ENCODE assay signal across 19 mouse cellular contexts in genomic region chr9:28121858-28122257, GRCm38 (mm10).
DNase-seq lines count a peak whose midpoint lies in the region; TF ChIP-seq lines count a peak whose summit lies in the region.
"Had no signal": no experiment of that assay in that cellular context is flagged by ENCODE, and none has a peak within 500 bp of the region (broad histone marks: within the 10 kb centered on the region; RNA-seq: fewer than 3 reads in every experiment).

No protein-coding gene starts in this region.

- no peaks in the 10 kb centered on the region for H3K4me1 ChIP-seq in lung, adult 2 months (ENCODE audit: control insufficient read depth, insufficient read depth, low read length)
- H3K4me1 ChIP-seq: embryonic facial prominence, embryonic 13.5 days; embryonic facial prominence, embryonic 15.5 days; forebrain, embryonic 12.5 days had no signal

- intact Hi-C loops in left cerebral cortex, postnatal 4 days (cut with DNase I): no loop called here

- TF ChIP-seq POLR2A in lung, adult 2 months (IDR thresholded peaks at IDR 0.05; ENCODE audit: borderline replicate concordance, extremely low read depth, low read depth, low read length): no peak

- peak; percentile 16 for DNase-seq in left cerebral cortex, postnatal 4 days
- no peak for DNase-seq in left cerebral cortex, adult 11 months (ENCODE audit: low spot score)
- peak; percentile 36 for DNase-seq in lung, postnatal 10 days
- no peak for DNase-seq in lung, adult 2 months
- DNase-seq in lung, postnatal 36 days: peak; percentile 29
- DNase-seq in lung, postnatal 14 days: no peak
- DNase-seq: adrenal gland, adult 2 months; adrenal gland, postnatal 10 days; adrenal gland, postnatal 25 days; cerebellum, adult 11 months; cerebellum, adult 18-20 months; cerebellum, adult 9-10 months; cerebellum, postnatal 36 days; embryo, embryonic 11 days had no signal

- no peak for TF ChIP-seq CTCF in lung, adult 2 months (IDR thresholded peaks at IDR 0.05; ENCODE audit: insufficient read depth, low read length)

- WGBS in lung, adult 2 months: 47% methylated on average over 2 of the region's 2 CpGs

- H3K4me3 ChIP-seq in lung, adult 2 months (replicated peaks; ENCODE audit: extremely low read depth, low read depth, low read length): no peak overlapping the region
- H3K4me3 ChIP-seq: embryonic facial prominence, embryonic 13.5 days; embryonic facial prominence, embryonic 15.5 days; erythroblast, embryonic 14.5 days; forebrain, embryonic 10.5 days; forebrain, embryonic 12.5 days had no signal

Comparison
In these comparisons a context has a peak if more than half of its experiments do, and no peak if none do; other contexts are left out.
1. DNase-seq: peak in left cerebral cortex, postnatal 4 days (single experiment), lung, postnatal 10 days (single experiment) and lung, postnatal 36 days (single experiment); none in left cerebral cortex, adult 11 months (single experiment), lung, adult 2 months (single experiment) and lung, postnatal 14 days (single experiment).